Mouse (Mus musculus) common myeloid progenitor, adult 5-6 weeks (primary cell): ENCODE results near the gene BC030499. TPM values are rescaled to one million over a fixed set of nuclear protein-coding genes. Genes with fewer than 3 reads are reported as not detected.
A peak's percentile ranks its signal among the peaks of the same experiment; 100 is the strongest.

ENCODE experiments used
- ATAC-seq: replicated peaks from 2 replicates; pipeline ENCODE4 v1.8.0; 2016; ENCODE audit warnings: low read depth, mild to moderate bottlenecking, moderate TSS enrichment, inconsistent platforms; ENCODE audit not compliant: poor library complexity, severe bottlenecking
- total RNA-seq: library from RNA; stranded (forward); fragments of 200-1000, 187-1606 nt; gene quantifications from 2 replicates; pipeline ENCODE4 v1.2.3, GENCODE M21; 2017

BC030499 gene
- total RNA-seq, 1 experiment from 2014 or later: 0.09 TPM

DNA sequence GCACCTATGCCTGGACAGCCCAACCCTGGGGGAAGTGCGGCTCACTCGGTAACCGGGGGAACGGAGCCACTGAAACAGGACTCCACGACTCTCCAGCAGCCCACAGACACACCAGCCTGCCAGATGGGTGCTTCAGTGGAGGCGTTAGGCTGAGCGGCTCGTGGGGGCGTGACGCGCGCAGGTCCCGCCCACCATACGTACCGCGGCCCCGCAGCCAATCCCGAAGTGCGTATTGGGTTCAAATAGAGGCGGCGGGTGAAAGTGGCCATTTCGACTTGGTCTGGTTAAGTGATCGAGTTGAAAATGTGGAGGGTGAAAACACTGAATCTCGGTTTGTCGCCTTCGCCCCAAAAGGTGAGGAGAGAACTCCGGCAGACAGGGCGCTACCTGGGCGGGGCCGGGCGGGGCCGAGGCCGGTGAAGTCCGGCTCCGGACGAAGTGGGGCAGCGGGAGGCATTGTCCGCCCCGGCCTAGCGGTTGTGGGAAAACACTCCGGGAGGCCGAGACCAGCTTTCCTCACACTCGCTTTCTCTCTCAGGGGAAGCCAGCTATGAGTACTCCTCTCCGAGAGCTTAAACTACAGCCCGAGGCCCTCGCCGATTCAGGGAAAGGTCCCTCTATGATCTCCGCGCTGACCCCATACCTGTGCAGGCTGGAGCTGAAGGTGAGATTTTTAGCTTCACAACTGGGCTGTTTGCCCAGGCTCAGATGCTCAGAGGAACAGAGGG lies 10.9 kb downstream of the BC030499 start, which contains the start of gene Spag5:
TSS of gene Spag5 (plus strand) at position 173 of the 728 bp plus-strand sequence.
- peak; percentile 100 for ATAC-seq

DNA sequence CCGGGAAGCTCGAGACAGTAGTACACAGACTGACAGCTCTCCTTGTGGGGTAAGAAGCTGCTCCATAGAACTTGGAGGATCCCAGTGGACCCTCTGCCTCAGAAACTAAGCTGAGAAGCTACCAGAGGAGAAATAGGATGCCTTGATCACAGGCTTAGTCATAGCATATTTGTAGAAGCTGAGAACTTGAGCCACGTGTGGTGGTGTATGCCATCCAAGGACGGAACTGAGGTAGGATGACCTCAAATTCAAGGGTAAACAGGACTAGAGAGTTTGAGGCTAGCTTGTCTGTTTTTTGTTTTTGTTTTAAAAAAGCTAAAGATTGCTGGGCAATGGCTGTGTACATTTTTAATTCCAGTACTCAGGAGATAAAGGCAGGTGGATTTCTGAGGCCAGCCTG lies 14.6 kb downstream of the BC030499 start:
- no peak for ATAC-seq

DNA sequence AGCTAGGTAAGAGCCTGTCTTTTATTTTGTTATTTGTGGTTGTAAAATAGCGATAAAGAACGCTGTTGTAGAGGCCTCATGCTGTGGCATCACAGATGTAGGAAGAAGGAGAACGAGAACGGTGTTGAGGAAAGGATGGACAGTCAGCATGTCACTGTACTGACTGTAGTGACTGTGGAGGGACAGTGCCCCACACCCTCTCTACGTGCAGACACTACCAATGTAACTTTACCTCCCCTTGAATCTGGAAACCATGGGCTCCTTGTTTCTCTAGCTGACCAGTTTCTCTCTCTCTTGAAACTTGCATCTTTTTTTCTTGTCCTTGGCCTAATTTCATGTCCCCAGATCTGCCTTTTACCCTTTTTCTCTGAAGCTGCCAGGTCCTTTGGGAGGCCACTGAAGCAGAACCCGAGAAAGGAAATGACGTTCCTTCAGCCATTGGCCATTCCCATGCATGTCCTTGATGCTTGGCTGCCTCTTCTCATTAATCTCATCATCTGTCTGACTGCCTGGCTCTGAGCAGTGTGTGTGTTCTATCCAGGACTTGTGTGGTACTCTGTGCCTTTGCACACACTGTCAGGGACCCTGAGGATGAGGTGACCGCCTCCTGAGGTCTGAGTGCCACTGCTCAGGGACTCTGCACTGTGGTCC lies 20.3 kb downstream of the BC030499 start:
- ATAC-seq: no peak

GRCm38 (mm10) chr11:78313662-78314061 lies 23.0 kb downstream of the BC030499 start:
- ATAC-seq: no peak

GRCm38 (mm10) chr11:78318411-78318810 lies 27.8 kb downstream of the BC030499 start:
- no peak for ATAC-seq

GRCm38 (mm10) chr11:78322076-78322831 lies 31.6 kb downstream of the BC030499 start:
- no peak for ATAC-seq

GRCm38 (mm10) chr11:78322860-78323259 lies 32.2 kb downstream of the BC030499 start, which contains the start of gene Aldoc:
Gene Aldoc (plus strand): TSS chr11:78322968.
- peak; percentile 97 for ATAC-seq

GRCm38 (mm10) chr11:78324000-78324785 lies 33.6 kb downstream of the BC030499 start:
- ATAC-seq: no peak

DNA sequence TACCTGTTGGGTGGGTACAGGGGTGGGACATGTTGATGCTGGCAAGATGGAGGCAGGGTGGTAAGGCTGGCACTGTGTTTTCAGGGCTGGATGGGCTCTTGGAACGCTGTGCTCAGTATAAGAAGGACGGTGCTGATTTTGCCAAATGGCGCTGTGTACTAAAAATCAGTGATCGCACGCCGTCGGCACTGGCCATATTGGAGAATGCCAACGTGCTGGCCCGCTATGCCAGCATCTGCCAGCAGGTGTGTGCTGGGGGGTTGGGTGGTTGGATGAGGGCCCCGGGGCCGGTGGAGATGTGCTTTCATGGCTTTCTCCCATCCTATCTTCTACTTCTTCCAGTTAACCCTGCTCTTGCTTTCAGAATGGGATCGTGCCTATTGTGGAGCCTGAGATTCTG lies 34.3 kb downstream of the BC030499 start:
- ATAC-seq: no peak

GRCm38 (mm10) chr11:78327215-78327614 lies 36.6 kb downstream of the BC030499 start:
- no peak for ATAC-seq

DNA sequence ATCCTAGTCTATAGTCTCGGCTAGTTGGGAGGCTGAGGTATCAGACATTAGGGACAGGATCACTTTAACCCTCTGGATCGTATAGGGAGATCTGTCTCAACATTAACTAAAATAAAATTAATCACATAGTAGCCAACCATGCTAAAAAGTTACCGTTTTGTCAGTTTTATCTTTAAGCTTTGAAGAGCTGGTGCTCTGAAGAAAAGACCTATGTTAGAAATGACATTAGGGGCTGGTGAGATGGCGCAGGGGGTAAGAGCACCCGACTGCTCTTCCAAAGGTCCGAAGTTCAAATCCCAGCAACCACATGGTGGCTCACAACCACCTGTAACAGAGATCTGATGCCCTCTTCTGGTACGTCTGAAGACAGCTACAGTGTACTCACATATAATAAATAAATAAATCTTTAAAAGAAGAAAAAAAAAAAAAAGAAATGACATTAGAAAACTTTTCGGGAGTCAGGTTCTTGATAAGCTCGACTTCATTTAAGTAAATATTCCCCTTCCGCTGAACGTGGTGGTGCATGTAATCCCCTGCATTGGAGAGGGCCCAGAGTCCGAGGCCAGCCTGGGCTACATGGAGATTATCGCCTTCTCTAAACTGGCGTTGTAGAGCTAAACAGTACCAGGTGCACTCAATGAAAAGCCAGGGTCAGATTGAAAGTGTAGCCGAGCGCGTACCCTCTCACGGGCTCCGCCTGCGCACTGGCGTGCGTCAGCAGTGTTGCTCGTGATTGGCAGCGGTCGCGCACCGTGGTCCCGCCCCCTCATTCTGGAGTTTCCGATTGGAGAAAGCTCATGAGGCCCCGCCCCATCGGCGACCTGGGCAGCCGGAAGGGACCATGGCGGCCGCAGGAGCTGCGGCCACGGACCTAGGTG lies 37.2 kb downstream of the BC030499 start, which contains the start of gene Pigs:
TSS of gene Pigs (plus strand) at position 782 of the 878 bp plus-strand sequence.
- ATAC-seq: peak; percentile 98

DNA sequence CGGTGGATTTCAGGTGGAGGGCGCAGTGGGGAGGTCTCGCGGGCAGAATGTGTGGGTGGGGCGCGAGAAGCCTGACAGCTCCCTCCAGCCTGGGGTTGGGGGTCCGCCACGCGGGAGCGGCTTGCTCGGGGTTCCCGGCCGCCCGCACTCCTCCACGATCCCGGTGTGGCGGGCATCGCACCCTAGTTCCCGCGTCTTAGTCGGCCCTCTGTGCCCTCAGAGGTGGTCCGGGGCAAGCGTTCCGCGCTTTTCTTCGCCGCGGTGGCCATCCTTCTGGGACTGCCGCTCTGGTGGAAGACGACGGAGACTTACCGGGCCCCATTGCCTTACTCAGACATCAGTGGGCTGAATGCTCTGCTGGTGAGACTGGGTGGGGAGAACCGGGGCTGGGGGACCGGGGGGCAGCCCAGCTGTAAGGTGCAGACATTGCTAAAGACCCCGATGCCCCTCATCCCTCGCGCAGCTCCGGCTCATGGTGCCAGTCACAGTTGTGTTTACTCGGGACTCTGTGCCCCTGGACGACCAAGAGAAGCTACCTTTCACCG lies 37.9 kb downstream of the BC030499 start:
- ATAC-seq: no peak; the same call in 1 of the 2 replicates

GRCm38 (mm10) chr11:78332676-78333075 lies 42.0 kb downstream of the BC030499 start:
- ATAC-seq: no peak

DNA sequence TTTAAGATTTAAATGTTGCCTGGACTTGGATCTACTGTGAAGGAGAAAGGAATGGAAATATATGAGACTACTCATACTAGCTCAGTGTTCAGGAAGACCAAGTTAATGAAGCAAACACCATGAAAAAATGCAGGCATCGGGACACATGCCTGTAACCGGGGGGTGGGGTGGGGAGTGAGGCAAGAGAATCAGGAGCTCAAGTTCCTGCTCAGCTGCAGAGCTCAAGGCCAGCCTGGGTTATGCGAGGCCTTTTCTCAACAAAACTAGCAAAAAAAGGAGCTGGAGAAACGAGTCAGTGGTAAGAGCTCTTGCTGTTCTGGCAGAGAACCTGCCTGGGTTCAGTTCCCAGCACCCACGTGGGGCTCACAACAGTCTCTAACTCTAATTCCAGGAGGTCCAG lies 43.4 kb downstream of the BC030499 start:
- ATAC-seq: no peak

GRCm38 (mm10) chr11:78337040-78337439 lies 46.4 kb downstream of the BC030499 start:
- ATAC-seq: no peak

GRCm38 (mm10) chr11:78341702-78342101 lies 51.1 kb downstream of the BC030499 start:
- no peak for ATAC-seq

GRCm38 (mm10) chr11:78343381-78344327 lies 53.0 kb downstream of the BC030499 start, which contains the start of gene Unc119:
Gene Unc119 (plus strand): TSS chr11:78343482.
- peak; percentile 25 for ATAC-seq
